Mouse (Mus musculus) liver, embryonic 11.5 days (tissue): ENCODE data around the gene Hmg20b. TPM values are rescaled to one million over a fixed set of nuclear protein-coding genes. Genes with fewer than 3 reads are reported as not detected.

Experiments used
- ATAC-seq: fragments of 200-750 bp; cut with Nextera tagmentation; replicated peaks from 2 replicates; pipeline ENCODE4 v1.8.0; 2017; ENCODE audit warnings: moderate number of reproducible peaks, mild to moderate bottlenecking, moderate TSS enrichment, moderate library complexity; ENCODE audit not compliant: low FRiP score
- DNase-seq: peaks from one replicate; pipeline ENCODE4 v3.0.0-alpha.2; 2017; ENCODE audit warnings: low spot score
- H3K27ac ChIP-seq: fragments of 300-500 bp; sonication (generic); 2 replicates; pipeline ENCODE4 v1.5.1; 2014; ENCODE audit warnings: mild to moderate bottlenecking, low read depth, low read length, control low read depth
- H3K27me3 ChIP-seq: fragments of 300-500 bp; sonication (generic); replicated peaks from 2 replicates; pipeline ENCODE4 v1.6.1; 2014; ENCODE audit warnings: low read length, mixed read lengths; ENCODE audit not compliant: control insufficient read depth, insufficient read depth
- H3K36me3 ChIP-seq: fragments of 300-500 bp; sonication (generic); 2 replicates; pipeline ENCODE4 v1.6.1; 2014; ENCODE audit warnings: mild to moderate bottlenecking, low read length, moderate library complexity, mixed read lengths; ENCODE audit not compliant: control insufficient read depth, insufficient read depth
- H3K4me1 ChIP-seq: fragments of 300-500 bp; sonication (generic); replicated peaks from 2 replicates; pipeline ENCODE4 v1.6.1; 2014; ENCODE audit warnings: low read length, mixed read lengths; ENCODE audit not compliant: control insufficient read depth, insufficient read depth
- H3K4me2 ChIP-seq: fragments of 300-500 bp; sonication (generic); 2 replicates; pipeline ENCODE4 v1.6.1; 2014; ENCODE audit warnings: mild to moderate bottlenecking, control low read depth, moderate library complexity
- H3K4me3 ChIP-seq: fragments of 300-500 bp; sonication (generic); 2 replicates; pipeline ENCODE4 v1.5.1; 2014; ENCODE audit warnings: low read depth, low read length, control low read depth
- H3K9ac ChIP-seq: fragments of 300-500 bp; sonication (generic); 2 replicates; pipeline ENCODE4 v1.6.1; 2014; ENCODE audit warnings: low read depth, low read length, control low read depth
- H3K9me3 ChIP-seq: fragments of 300-500 bp; sonication (generic); 2 replicates; pipeline ENCODE4 v1.6.1; 2016; ENCODE audit warnings: low read length, inconsistent platforms, mixed read lengths; ENCODE audit not compliant: control insufficient read depth
- whole genome bisulfite sequencing: fragments of 180-500 bp; shearing (Covaris S2); extraction: QIAGEN DNeasy Blood & Tissue Kit; methylation state at CpG from one replicate; pipeline ENCODE4 v1.1.7; 2014; 5-methylcytosine and 5-hydroxymethylcytosine counted together
- polyA plus RNA-seq: library from polyadenylated mRNA; unstranded; fragments of >200 nt; fragmentation: Nextera tagmentation; extraction: Ambion mirVana; gene quantifications from 2 replicates; pipeline ENCODE4 v1.2.1, GENCODE M21; 2014

Hmg20b gene
- polyA plus RNA-seq, 1 experiment from 2014 or later, result 68.6 TPM

DNA sequence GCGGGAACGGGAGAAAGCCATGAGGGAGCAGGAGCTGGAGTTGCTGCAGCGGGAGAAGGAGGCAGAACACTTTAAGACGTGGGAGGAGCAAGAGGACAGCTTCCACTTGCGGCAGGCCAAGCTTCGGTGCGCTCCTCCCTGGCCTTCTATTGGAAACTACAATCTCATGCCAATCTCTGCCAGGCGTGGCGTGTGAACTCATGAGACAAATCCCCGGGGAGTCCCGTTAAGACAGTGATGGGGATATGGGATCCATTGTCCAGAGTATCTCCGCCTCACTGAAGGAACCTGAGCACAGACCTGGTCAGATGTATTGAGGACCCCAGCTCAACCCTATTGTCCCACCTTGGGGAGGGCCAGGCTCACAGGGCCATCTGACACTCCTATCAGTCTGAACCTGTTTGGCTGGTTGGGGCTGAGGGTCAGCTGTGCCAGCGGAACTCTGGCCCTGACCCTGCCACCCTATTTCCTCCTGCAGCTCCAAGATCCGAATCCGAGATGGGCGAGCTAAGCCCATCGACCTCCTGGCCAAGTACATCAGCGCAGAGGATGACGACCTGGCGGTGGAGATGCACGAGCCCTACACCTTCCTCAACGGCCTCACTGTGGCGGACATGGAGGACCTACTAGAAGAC is 27.0 kb downstream of the Hmg20b start:
- no peaks in the 10 kb centered on the region for H3K9me3 ChIP-seq
- no peak for ATAC-seq
- H3K4me2 ChIP-seq, result no peak overlapping the region
- H3K27ac ChIP-seq, result no peak overlapping the region
- no peaks in the 10 kb centered on the region for H3K27me3 ChIP-seq
- H3K4me1 ChIP-seq, result peaks cover 38% of the 10 kb centered on the region
- no peak overlapping the region for H3K9ac ChIP-seq
- 94% methylated on average over 23 of the region's 23 CpGs for WGBS
- DNase-seq, result no peak
- H3K36me3 ChIP-seq, result peaks cover 53% of the 10 kb centered on the region
- no peak overlapping the region; the same call in 1 of the 2 replicates for H3K4me3 ChIP-seq

DNA sequence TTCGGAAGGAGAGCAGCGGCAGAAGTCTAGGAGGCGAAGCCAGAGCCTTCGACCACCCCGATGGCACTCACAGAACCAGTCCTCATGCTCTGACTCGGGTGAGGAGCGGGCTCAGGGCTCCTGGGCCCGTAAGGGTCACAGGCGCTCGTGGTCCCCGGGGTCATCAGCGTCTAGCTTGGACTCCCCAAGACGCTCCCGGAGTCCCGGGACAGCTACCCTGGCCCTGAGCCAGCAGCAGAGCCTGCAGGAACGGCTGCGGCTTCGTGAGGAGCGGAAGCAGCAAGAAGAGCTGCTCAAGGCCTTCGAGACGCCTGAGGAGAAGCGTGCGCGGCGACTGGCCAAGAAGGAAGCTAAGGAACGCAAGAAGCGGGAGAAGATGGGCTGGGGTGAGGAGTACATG is 27.8 kb downstream of the Hmg20b start:
- Histone ChIP-seq H3K9me3 (no peaks in the 10 kb centered on the region), H3K27me3 (no peaks in the 10 kb centered on the region), H3K27ac (no peak overlapping the region), H3K4me2 (peak overlapping the region; percentile 96), H3K9ac (0 out of 2 replicates have a peak overlapping the region, but pooled peaks have one; percentile 88), H3K4me3 (peak overlapping the region; percentile 97), H3K36me3 (peaks cover 56% of the 10 kb centered on the region), H3K4me1 (peaks cover 33% of the 10 kb centered on the region)
- DNase-seq (no peak), ATAC-seq (no peak)
- WGBS, result 94% methylated on average over 27 of the region's 27 CpGs

DNA sequence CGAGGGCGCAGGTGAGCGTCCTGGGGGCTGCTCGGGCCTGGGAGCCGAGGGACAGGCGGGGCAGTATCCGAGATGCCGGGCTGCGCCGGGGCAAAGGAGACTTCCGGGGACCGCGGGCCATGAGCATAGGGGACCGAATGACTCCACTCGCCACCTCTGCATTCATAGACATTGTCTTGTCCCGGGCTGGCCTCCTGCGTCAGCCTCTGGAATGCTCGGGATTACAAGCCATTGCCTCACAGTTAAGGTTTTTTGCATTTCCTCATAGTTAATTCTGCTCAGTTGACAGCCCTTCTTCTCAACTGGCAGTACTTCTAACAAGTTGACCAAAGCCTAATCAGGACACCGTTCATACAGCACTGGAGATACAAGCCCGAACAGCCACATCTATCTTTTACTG is 28.8 kb downstream of the Hmg20b start:
- no peak for DNase-seq
- no peak for ATAC-seq
- H3K9me3 ChIP-seq, result no peaks in the 10 kb centered on the region
- peak overlapping the region; percentile 97 for H3K4me3 ChIP-seq
- peaks cover 48% of the 10 kb centered on the region for H3K36me3 ChIP-seq
- H3K27ac ChIP-seq, result peak overlapping the region; percentile 78
- 3% methylated on average over 20 of the region's 20 CpGs for WGBS
- peak overlapping the region; percentile 88 for H3K9ac ChIP-seq
- no peaks in the 10 kb centered on the region for H3K27me3 ChIP-seq
- peaks cover 38% of the 10 kb centered on the region for H3K4me1 ChIP-seq
- H3K4me2 ChIP-seq, result peak overlapping the region; percentile 96

DNA sequence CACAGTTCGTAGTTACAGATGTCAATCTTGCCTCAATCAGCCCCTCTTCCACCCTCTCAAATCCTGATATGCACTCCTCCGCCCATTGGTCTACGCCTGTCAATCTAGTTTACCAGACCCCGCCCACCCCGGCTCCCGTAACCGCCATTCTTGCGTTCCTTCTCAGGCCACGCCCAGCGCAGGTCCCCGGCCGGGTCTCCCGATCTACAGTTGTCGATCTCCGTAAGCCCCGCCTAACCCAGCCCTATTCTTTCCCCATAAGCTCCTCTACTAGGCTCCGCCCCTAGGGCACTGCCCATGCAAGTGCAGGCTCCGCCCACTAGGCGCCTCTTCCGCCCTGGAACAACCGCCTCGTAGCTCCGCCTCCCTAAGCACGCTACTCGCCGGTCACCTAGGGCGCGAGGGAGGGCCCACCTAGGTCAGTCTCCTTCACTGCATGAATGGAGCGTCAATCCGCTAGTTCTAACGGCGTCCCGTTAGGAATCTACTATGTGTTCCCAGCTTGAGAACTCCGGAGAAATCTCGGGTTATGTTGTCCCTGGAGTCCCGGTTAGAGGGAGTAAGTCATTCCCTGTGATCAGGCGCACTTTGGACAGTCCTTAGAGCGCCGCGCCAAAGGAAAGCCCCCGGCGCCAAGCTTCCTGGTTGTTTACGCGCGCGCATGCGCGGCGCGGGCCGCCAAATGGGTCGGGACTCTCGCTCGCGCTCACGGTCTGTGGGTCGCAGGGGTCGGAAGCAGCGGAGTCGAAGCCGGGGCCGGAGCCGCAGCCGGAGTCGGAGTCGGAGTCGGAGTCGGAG is 29.5 kb downstream of the Hmg20b start, which contains the start of gene Cactin:
Cactin (plus strand) TSS at position 554 of the 798 bp plus-strand sequence.
- under 1% methylated on average over 68 of the region's 68 CpGs for WGBS
- peak; percentile 88 for ATAC-seq
- H3K4me1 ChIP-seq, result peaks cover 34% of the 10 kb centered on the region

DNA sequence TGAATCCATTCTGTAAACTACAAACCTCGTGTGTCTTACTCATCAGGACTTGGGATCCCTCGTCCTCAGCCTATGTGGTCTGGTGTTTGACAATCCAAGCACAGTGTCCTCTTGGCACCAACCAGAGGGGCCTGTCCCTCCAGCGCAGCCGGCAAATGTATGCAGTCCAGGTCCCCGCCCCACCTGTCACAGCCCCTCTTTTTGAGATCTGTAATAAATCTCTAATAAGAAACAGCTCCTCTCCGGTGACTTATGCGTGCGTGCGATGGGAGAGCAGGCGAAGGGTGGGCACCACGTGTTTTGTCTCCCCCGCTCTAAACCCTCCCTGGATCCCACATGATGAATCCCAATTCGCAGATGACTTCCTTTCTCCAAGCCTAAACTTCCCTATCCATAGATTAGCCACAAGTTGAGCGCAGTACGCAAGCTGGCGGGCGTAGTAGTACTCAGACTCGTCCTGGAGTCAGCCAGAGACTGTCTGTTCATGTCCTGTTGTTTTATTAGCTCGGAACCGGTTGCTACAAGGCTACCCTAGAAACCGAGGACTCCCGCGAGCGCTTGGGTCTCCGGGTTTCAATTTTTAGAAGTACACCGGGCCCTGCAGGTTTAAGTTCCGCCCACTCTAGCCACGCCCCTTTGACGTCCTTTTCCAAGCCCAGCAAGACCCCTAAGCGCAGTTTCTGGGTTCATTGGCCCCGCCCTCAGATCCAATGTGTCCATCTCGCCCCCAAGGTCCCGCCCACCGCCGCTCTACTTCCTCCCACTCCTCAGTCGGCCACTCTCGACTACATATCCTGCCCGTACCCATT is 30.3 kb downstream of the Hmg20b start:
- peak overlapping the region; percentile 96 for H3K4me2 ChIP-seq
- H3K27me3 ChIP-seq, result no peaks in the 10 kb centered on the region
- H3K4me1 ChIP-seq, result peaks cover 34% of the 10 kb centered on the region
- no peaks in the 10 kb centered on the region for H3K9me3 ChIP-seq
- H3K4me3 ChIP-seq, result peak overlapping the region; percentile 97
- ATAC-seq (no peak; the same call in 1 of the 2 replicates), DNase-seq (no peak)
- peak overlapping the region; percentile 78 for H3K27ac ChIP-seq
- 2% methylated on average over 38 of the region's 38 CpGs for WGBS
- H3K36me3 ChIP-seq, result peaks cover 36% of the 10 kb centered on the region
- H3K9ac ChIP-seq, result peak overlapping the region; percentile 63

More for the DNA sequence above, 29.5 kb downstream of the Hmg20b start, which contains the start of gene Cactin:
- Histone ChIP-seq H3K9ac (peak within 1 kb of the TSS; percentile 88), H3K4me2 (peak within 1 kb of the TSS; percentile 96), H3K4me3 (peak within 1 kb of the TSS; percentile 97), H3K9me3 (no peaks in the 10 kb centered on the region), H3K27me3 (no peaks in the 10 kb centered on the region), H3K36me3 (peaks cover 41% of the 10 kb centered on the region), H3K27ac (peak within 1 kb of the TSS; percentile 78)
- DNase-seq, result peak; percentile 98

DNA sequence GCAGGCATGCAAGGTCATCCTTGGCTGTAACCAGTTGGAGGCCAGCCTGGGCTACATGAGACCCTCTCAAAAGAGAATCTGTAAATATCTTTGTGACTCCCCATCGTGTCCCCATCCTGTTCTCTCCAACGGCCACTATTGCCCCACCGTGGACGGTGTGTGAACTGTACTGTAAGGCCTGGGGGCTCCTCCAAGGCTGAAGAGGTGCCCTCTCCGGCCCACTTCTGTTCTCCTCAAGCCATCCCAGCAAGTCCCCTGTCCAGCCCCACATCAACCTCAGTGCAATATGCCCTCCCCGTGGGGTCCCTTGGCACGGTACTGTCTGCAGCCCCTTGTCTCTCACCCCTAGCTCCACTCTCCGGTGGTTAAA is 31.0 kb downstream of the Hmg20b start:
- Histone ChIP-seq H3K4me1 (peaks cover 34% of the 10 kb centered on the region), H3K27ac (peak overlapping the region; percentile 78), H3K4me3 (peak overlapping the region; percentile 97), H3K36me3 (peaks cover 36% of the 10 kb centered on the region), H3K9me3 (no peaks in the 10 kb centered on the region), H3K4me2 (peak overlapping the region; percentile 96), H3K27me3 (no peaks in the 10 kb centered on the region), H3K9ac (peak overlapping the region; percentile 63)
- ATAC-seq, result no peak
- DNase-seq, result no peak
- WGBS, result 39% methylated on average over 8 of the region's 8 CpGs

DNA sequence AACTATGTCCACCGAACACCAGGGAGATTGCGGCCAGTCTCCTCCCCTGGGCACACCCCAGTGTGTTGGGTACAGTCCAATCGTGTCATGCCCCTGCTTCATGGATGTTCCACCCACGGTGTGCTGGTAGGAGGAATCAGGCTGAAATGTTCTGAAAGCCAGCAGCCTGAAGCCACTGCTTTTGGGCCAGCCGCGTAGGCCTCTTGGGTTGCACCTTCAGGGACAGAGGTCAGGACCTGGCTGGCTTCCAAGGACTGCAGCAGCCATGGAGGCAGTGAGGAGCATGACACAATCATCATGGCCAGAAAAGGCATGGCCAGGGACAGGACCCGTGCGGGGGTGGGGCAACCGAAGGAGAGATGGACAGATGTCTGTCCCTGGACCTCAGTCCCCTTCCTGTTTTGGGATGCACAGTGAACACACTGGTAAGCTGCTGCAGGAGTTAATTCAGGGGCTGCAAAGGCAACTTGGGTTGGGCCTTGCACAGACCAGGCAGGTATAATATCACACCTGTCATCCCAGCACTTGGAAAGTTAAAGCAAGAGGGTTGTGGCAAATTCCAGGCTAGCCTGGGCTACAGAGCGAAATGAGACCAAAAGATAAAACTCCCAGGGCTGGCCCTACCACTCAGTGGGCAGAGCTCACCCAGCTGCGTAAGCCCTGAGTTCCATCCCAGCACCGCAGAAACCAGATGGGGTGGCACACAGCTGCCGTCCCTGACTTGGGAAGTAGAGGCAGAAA is 31.5 kb downstream of the Hmg20b start:
- Histone ChIP-seq H3K4me3 (no peak overlapping the region), H3K27me3 (no peaks in the 10 kb centered on the region), H3K9me3 (no peaks in the 10 kb centered on the region), H3K36me3 (peaks cover 35% of the 10 kb centered on the region), H3K27ac (peak overlapping the region; percentile 78), H3K9ac (peak overlapping the region; percentile 1; the same call in 1 of the 2 replicates), H3K4me1 (peaks cover 34% of the 10 kb centered on the region), H3K4me2 (peak overlapping the region; percentile 96)
- WGBS, result 86% methylated on average over 13 of the region's 13 CpGs
- no peak for DNase-seq
- ATAC-seq, result no peak

DNA sequence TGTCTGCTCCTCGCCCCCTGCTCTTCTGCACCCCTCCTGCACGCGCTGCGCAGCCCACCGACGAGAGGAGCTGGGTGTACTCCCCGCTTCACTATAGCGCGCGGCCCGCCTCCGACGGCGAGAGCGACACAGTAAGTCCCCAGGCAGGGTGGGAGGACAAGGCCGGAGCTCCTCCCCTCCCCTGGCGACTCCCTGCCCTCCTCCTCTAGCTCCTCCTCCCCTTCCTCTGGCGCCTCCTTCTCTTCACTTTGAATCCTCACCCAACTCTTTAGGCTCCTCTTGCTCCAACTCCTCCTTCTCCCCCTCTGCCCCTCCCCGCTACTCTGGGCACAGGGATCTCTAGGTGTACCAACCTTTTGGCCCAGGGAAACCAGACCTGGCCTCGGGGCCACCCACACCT is 33.0 kb downstream of the Hmg20b start:
- peak overlapping the region; percentile 32; the same call in 1 of the 2 replicates for H3K27ac ChIP-seq
- H3K9ac ChIP-seq, result peak overlapping the region; percentile 49
- peaks cover 35% of the 10 kb centered on the region for H3K36me3 ChIP-seq
- peak overlapping the region; percentile 66 for H3K4me2 ChIP-seq
- ATAC-seq (peak; percentile 19; the same call in 1 of the 2 replicates), DNase-seq (no peak)
- H3K9me3 ChIP-seq, result no peaks in the 10 kb centered on the region
- peaks cover 32% of the 10 kb centered on the region for H3K4me1 ChIP-seq
- WGBS, result 20% methylated on average over 20 of the region's 20 CpGs
- H3K4me3 ChIP-seq, result peak overlapping the region; percentile 36
- H3K27me3 ChIP-seq, result no peaks in the 10 kb centered on the region
